Mouse (Mus musculus): Measurements from ENCODE around the gene Gpatch3.

GRCm38 (mm10) chr4:133552029-133552428, 22.5 kb upstream of the Gpatch3 start:
- no peak for TF ChIP-seq POLR2A (IDR thresholded peaks at IDR 0.05; ENCODE audit: extremely low read depth, insufficient read depth, low read length)
- TF ChIP-seq CTCF (IDR thresholded peaks at IDR 0.05; ENCODE audit: low read depth, low read length) = no peak
